ENCODE assay signal across 28 mouse cellular contexts in genomic region chr9:50363962-50364361, GRCm38 (mm10). TPM values are rescaled to one million over a fixed set of nuclear protein-coding genes. Genes with fewer than 3 reads are reported as not detected.
DNase-seq lines count a peak whose midpoint lies in the region; ATAC-seq and TF ChIP-seq lines count a peak whose summit lies in the region.
"Had no signal": no experiment of that assay in that cellular context is flagged by ENCODE, and none has a peak within 500 bp of the region (broad histone marks: within the 10 kb centered on the region; RNA-seq: fewer than 3 reads in every experiment).

No protein-coding gene starts in this region.

- TF ChIP-seq CTCF in hindbrain, postnatal 0 days (IDR thresholded peaks at IDR 0.05; ENCODE audit: low read depth) = no peak

- no peak for DNase-seq in hindbrain, postnatal 0 days (ENCODE audit: low spot score)
- no peak for DNase-seq in right cerebral cortex, postnatal 14 days
- DNase-seq: adrenal gland, adult 8-10 months; adrenal gland, postnatal 14 days; adrenal gland, postnatal 36 days; B cell, adult 2 months; cerebellum, adult 11-12 months; cerebellum, adult 2 months; cerebellum, adult 9-10 months; cerebellum, postnatal 10 days; cerebellum, postnatal 25 days; embryo, embryonic 11 days had no signal

- 0 out of 2 replicates have a peak overlapping the region, but pooled peaks have one; percentile 24 for H3K27ac ChIP-seq in heart, embryonic 13.5 days (replicated peaks)
- H3K27ac ChIP-seq in heart, embryonic 11.5 days (ENCODE audit: low read depth, low read length) = no peak overlapping the region
- H3K27ac ChIP-seq in hindbrain, postnatal 0 days = no peak overlapping the region
- H3K27ac ChIP-seq: embryonic facial prominence, embryonic 13.5 days; embryonic facial prominence, embryonic 15.5 days; forebrain, embryonic 10.5 days; forebrain, embryonic 12.5 days had no signal

- WGBS in heart, embryonic 13.5 days = 28% methylated on average over 2 of the region's 2 CpGs
- 31% methylated on average over 2 of the region's 2 CpGs for WGBS in heart, embryonic 11.5 days (ENCODE audit: insufficient replicate concordance)
- 84% methylated on average over 2 of the region's 2 CpGs for WGBS in hindbrain, postnatal 0 days

- no peaks in the 10 kb centered on the region for H3K27me3 ChIP-seq in heart, embryonic 13.5 days (replicated peaks)
- no peaks in the 10 kb centered on the region; the same call in 1 of the 2 replicates for H3K27me3 ChIP-seq in heart, embryonic 11.5 days (ENCODE audit: control insufficient read depth, insufficient read depth, low read length)
- peaks cover 2% of the 10 kb centered on the region for H3K27me3 ChIP-seq in megakaryocyte, embryonic 14.5 days (replicated peaks)
- H3K27me3 ChIP-seq in hindbrain, postnatal 0 days (ENCODE audit: insufficient read depth, low read length) = no peaks in the 10 kb centered on the region
- H3K27me3 ChIP-seq: CH12.LX; embryonic facial prominence, embryonic 13.5 days; embryonic facial prominence, embryonic 15.5 days; Patski had no signal

- H3K9ac ChIP-seq in heart, embryonic 13.5 days = no peak overlapping the region
- H3K9ac ChIP-seq in heart, embryonic 11.5 days (ENCODE audit: low read depth, low read length) = no peak overlapping the region
- no peak overlapping the region for H3K9ac ChIP-seq in hindbrain, postnatal 0 days (replicated peaks; ENCODE audit: low read length)
- H3K9ac ChIP-seq: embryonic facial prominence, embryonic 13.5 days; embryonic facial prominence, embryonic 15.5 days; forebrain, embryonic 12.5 days had no signal

- H3K4me3 ChIP-seq in heart, embryonic 13.5 days = no peak overlapping the region
- H3K4me3 ChIP-seq in heart, embryonic 11.5 days (ENCODE audit: low read depth, low read length) = no peak overlapping the region
- H3K4me3 ChIP-seq in megakaryocyte, embryonic 14.5 days (replicated peaks) = peak overlapping the region; percentile 30
- no peak overlapping the region for H3K4me3 ChIP-seq in hindbrain, postnatal 0 days (ENCODE audit: low read length)
- H3K4me3 ChIP-seq: embryonic facial prominence, embryonic 13.5 days; embryonic facial prominence, embryonic 15.5 days; erythroblast, embryonic 14.5 days; forebrain, embryonic 10.5 days; forebrain, embryonic 12.5 days had no signal

- H3K4me2 ChIP-seq in heart, embryonic 13.5 days = no peak overlapping the region
- no peak overlapping the region for H3K4me2 ChIP-seq in heart, embryonic 11.5 days
- no peak overlapping the region for H3K4me2 ChIP-seq in hindbrain, postnatal 0 days (ENCODE audit: low read depth, low read length)
- H3K4me2 ChIP-seq: embryonic facial prominence, embryonic 13.5 days; embryonic facial prominence, embryonic 15.5 days; forebrain, embryonic 12.5 days had no signal

- no peak for ATAC-seq in heart, embryonic 13.5 days (ENCODE audit: extremely low read depth, insufficient number of reproducible peaks, low FRiP score, low TSS enrichment)
- ATAC-seq in heart, embryonic 11.5 days (replicated peaks; ENCODE audit: insufficient number of reproducible peaks, low FRiP score, low TSS enrichment) = no peak
- no peak for ATAC-seq in megakaryocyte, adult 5-6 weeks (ENCODE audit: poor library complexity, severe bottlenecking)
- peak; percentile 33 for ATAC-seq in common myeloid progenitor, adult 5-6 weeks (replicated peaks; ENCODE audit: low read depth, poor library complexity, severe bottlenecking)
- ATAC-seq in hindbrain, postnatal 0 days = no peak
- ATAC-seq: activated CD4-positive, CD25-positive, alpha-beta regulatory T cell, adult 4 months; forebrain, embryonic 14.5 days; forebrain, embryonic 16.5 days; Patski had no signal

- H3K4me1 ChIP-seq in heart, embryonic 13.5 days = peaks cover 2% of the 10 kb centered on the region
- no peaks in the 10 kb centered on the region for H3K4me1 ChIP-seq in heart, embryonic 11.5 days (ENCODE audit: control insufficient read depth, insufficient read depth, low read length)
- peaks cover 12% of the 10 kb centered on the region for H3K4me1 ChIP-seq in megakaryocyte, embryonic 14.5 days
- 0 out of 2 replicates have a peak, but pooled peaks cover 12% of the 10 kb centered on the region for H3K4me1 ChIP-seq in hindbrain, postnatal 0 days (ENCODE audit: insufficient read depth, low read length)
- H3K4me1 ChIP-seq: forebrain, embryonic 12.5 days had no signal

- no peaks in the 10 kb centered on the region for H3K36me3 ChIP-seq in heart, embryonic 13.5 days
- H3K36me3 ChIP-seq in heart, embryonic 11.5 days (ENCODE audit: control insufficient read depth, insufficient read depth, low read length) = no peaks in the 10 kb centered on the region
- H3K36me3 ChIP-seq in megakaryocyte, embryonic 14.5 days (replicated peaks; ENCODE audit: low read length) = no peaks in the 10 kb centered on the region
- H3K36me3 ChIP-seq in hindbrain, postnatal 0 days (ENCODE audit: insufficient read depth, low read length) = no peaks in the 10 kb centered on the region
- H3K36me3 ChIP-seq: embryonic facial prominence, embryonic 13.5 days; embryonic facial prominence, embryonic 15.5 days; forebrain, embryonic 10.5 days; forebrain, embryonic 12.5 days; G1E had no signal

- H3K9me3 ChIP-seq in heart, embryonic 13.5 days = no peaks in the 10 kb centered on the region
- no peaks in the 10 kb centered on the region for H3K9me3 ChIP-seq in heart, embryonic 11.5 days (replicated peaks; ENCODE audit: control insufficient read depth, low read length)
- H3K9me3 ChIP-seq in megakaryocyte, embryonic 14.5 days = no peaks in the 10 kb centered on the region
- no peaks in the 10 kb centered on the region for H3K9me3 ChIP-seq in hindbrain, postnatal 0 days (ENCODE audit: low read length)
- H3K9me3 ChIP-seq: embryonic facial prominence, embryonic 13.5 days; embryonic facial prominence, embryonic 15.5 days; forebrain, embryonic 10.5 days; forebrain, embryonic 12.5 days; G1E had no signal

RNA-seq across cellular contexts. Expression of gene Rpl10-ps3, which starts 19.2 kb away (rescaled TPM):
- polyA plus RNA-seq in heart, embryonic 13.5 days (2015; fragmentation: Nextera tagmentation; extraction: Ambion mirVana) = 239 and 258 TPM in 2 replicates
- 192 and 226 TPM in 2 replicates for polyA plus RNA-seq in heart, embryonic 11.5 days (2014; fragmentation: Nextera tagmentation; extraction: Ambion mirVana)
- 40.3 TPM in 1 of 2 replicates, not detected in the other for polyA plus RNA-seq in megakaryocyte, embryonic 14.5 days (2012; ENCODE audit: insufficient read depth, low replicate concordance)
- 1,226 and 1,246 TPM in 2 replicates for total RNA-seq in megakaryocyte, adult 5-6 weeks (2015)
- 95.0 and 249 TPM in 2 replicates for total RNA-seq in megakaryocyte, adult 5-6 weeks (2017)
- total RNA-seq in common myeloid progenitor, adult 5-6 weeks (2017) = 470 and 608 TPM in 2 replicates
- total RNA-seq in hindbrain, postnatal 0 days (2014; rRNA removed) = 91.4 and 212 TPM in 2 replicates
- polyA plus RNA-seq in hindbrain, postnatal 0 days (2015; fragmentation: Nextera tagmentation; extraction: Ambion mirVana) = 91.6 and 99.3 TPM in 2 replicates
